Mouse (Mus musculus) MEL (cell line): ENCODE data around the gene Slc46a2. TPM values are rescaled to one million over a fixed set of nuclear protein-coding genes. Genes with fewer than 3 reads are reported as not detected.
A peak's percentile ranks its signal among the peaks of the same experiment; 100 is the strongest.

Experiments
- DNase-seq: peaks from one replicate; pipeline ENCODE4 v3.0.0; 2011; ENCODE audit warnings: low read depth, low spot score
- H3K27ac ChIP-seq: 2 replicates; pipeline ENCODE4 v1.5.1; 2012; ENCODE audit warnings: low read depth, mild to moderate bottlenecking, control low read depth, low read length, moderate library complexity; ENCODE audit not compliant: control insufficient read depth
- H3K27me3 ChIP-seq, 2 experiments: fragments of 150-350 bp in 1 of 2; sonication (generic) in 1 of 2; 2 replicates each; pipeline ENCODE4 v1.6.1; 2012; ENCODE audit warnings: low read length in 2 of 2, mild to moderate bottlenecking in 2 of 2, improper control_type of control experiment in 1 of 2, moderate library complexity in 1 of 2; ENCODE audit not compliant: insufficient read depth in 2 of 2, control insufficient read depth in 1 of 2
- H3K36me3 ChIP-seq, 2 experiments: 2 replicates each; pipeline ENCODE4 v1.6.1; 2012 to 2014; ENCODE audit warnings: low read length in 2 of 2, improper control_type of control experiment in 1 of 2, inconsistent platforms in 1 of 2, mild to moderate bottlenecking in 1 of 2; ENCODE audit not compliant: insufficient read depth in 2 of 2, control insufficient read depth in 1 of 2
- H3K4me1 ChIP-seq, 2 experiments: fragments of 150-350 bp in 1 of 2; sonication (generic) in 1 of 2; 2 replicates each; pipeline ENCODE4 v1.6.1; 2012; ENCODE audit warnings: low read length in 2 of 2, improper control_type of control experiment in 1 of 2, mild to moderate bottlenecking in 1 of 2; ENCODE audit not compliant: insufficient read depth in 2 of 2, control insufficient read depth in 1 of 2
- H3K4me3 ChIP-seq, 2 experiments: fragments of 150-350 bp in 1 of 2; sonication (generic) in 1 of 2; 2 replicates each; pipeline ENCODE4 v1.5.1; 2012; ENCODE audit warnings: low read depth in 2 of 2, low read length in 2 of 2, mild to moderate bottlenecking in 2 of 2, moderate library complexity in 2 of 2, control low read depth in 1 of 2, improper control_type of control experiment in 1 of 2; ENCODE audit not compliant: control insufficient read depth in 1 of 2, insufficient read depth in 1 of 2
- H3K79me2 ChIP-seq: 2 replicates; pipeline ENCODE4 v1.6.1; 2012; ENCODE audit warnings: mild to moderate bottlenecking, low read length, moderate library complexity; ENCODE audit not compliant: control insufficient read depth, poor library complexity, insufficient read depth
- H3K9ac ChIP-seq: 2 replicates; pipeline ENCODE4 v1.6.1; 2012; ENCODE audit warnings: low read depth, mild to moderate bottlenecking, control low read depth, low read length, moderate library complexity; ENCODE audit not compliant: control insufficient read depth, poor library complexity, severe bottlenecking
- H3K9me3 ChIP-seq: fragments of 150-350 bp; sonication (generic); replicated peaks from 2 replicates; pipeline ENCODE4 v1.6.1; 2012; ENCODE audit warnings: mild to moderate bottlenecking, low read length, improper control_type of control experiment, moderate library complexity; ENCODE audit not compliant: insufficient read depth
- BHLHE40 ChIP-seq: IDR thresholded peaks from 2 replicates; pipeline ENCODE4 v1.6.1; 2012; ENCODE audit warnings: low read depth, mild to moderate bottlenecking, inconsistent platforms, low read length, improper control_type of control experiment, borderline replicate concordance
- CHD1 ChIP-seq: IDR thresholded peaks from 2 replicates; pipeline ENCODE4 v1.6.1; 2012; ENCODE audit warnings: low read depth, mild to moderate bottlenecking, inconsistent platforms, low read length, improper control_type of control experiment
- CHD2 ChIP-seq: IDR thresholded peaks from 2 replicates; pipeline ENCODE4 v1.6.1; 2011; ENCODE audit warnings: low read length, improper control_type of control experiment
- E2F4 ChIP-seq: IDR thresholded peaks from 2 replicates; pipeline ENCODE4 v1.6.1; 2011; ENCODE audit warnings: low read depth, low read length, improper control_type of control experiment, borderline replicate concordance
- ETS1 ChIP-seq: IDR thresholded peaks from 2 replicates; pipeline ENCODE4 v1.6.1; 2012; ENCODE audit warnings: low read depth, mild to moderate bottlenecking, inconsistent platforms, low read length, improper control_type of control experiment, moderate library complexity
- GATA1 ChIP-seq: IDR thresholded peaks from 2 replicates; pipeline ENCODE4 v1.6.1; 2011; ENCODE audit warnings: low read depth, low read length, improper control_type of control experiment
- JUND ChIP-seq: IDR thresholded peaks from 2 replicates; pipeline ENCODE4 v1.6.1; 2011; ENCODE audit warnings: low read depth, mild to moderate bottlenecking, improper control_type of control experiment, low read length
- KAT2A ChIP-seq: conservative IDR thresholded peaks from 2 replicates; pipeline ENCODE4 v1.6.1; 2012; ENCODE audit warnings: low read depth, low read length, improper control_type of control experiment, inconsistent platforms
- MAFK ChIP-seq: IDR thresholded peaks from 2 replicates; pipeline ENCODE4 v1.6.1; 2011; ENCODE audit warnings: low read depth, mild to moderate bottlenecking, low read length, improper control_type of control experiment, borderline replicate concordance
- MAX ChIP-seq: IDR thresholded peaks from 2 replicates; pipeline ENCODE4 v1.6.1; 2011; ENCODE audit warnings: low read length, improper control_type of control experiment
- MXI1 ChIP-seq: IDR thresholded peaks from 2 replicates; pipeline ENCODE4 v1.6.1; 2011; ENCODE audit warnings: mild to moderate bottlenecking, low read depth, low read length, improper control_type of control experiment
- MYB ChIP-seq: IDR thresholded peaks from 2 replicates; pipeline ENCODE4 v1.6.1; 2011; ENCODE audit warnings: mild to moderate bottlenecking, low read depth, low read length, improper control_type of control experiment
- MYC ChIP-seq: IDR thresholded peaks from 2 replicates; pipeline ENCODE4 v1.6.1; 2011; ENCODE audit warnings: low read depth, mild to moderate bottlenecking, low read length, improper control_type of control experiment, moderate library complexity
- NRF1 ChIP-seq: IDR thresholded peaks from 2 replicates; pipeline ENCODE4 v1.6.1; 2014; ENCODE audit warnings: low read depth, mild to moderate bottlenecking, inconsistent platforms, low read length, improper control_type of control experiment, moderate library complexity; ENCODE audit not compliant: poor library complexity, insufficient read depth, severe bottlenecking
- POLR2A ChIP-seq, 2 experiments: IDR thresholded peaks; 2 replicates each; pipeline ENCODE4 v1.6.1; 2011 to 2012; ENCODE audit warnings: low read length in 2 of 2, mild to moderate bottlenecking in 2 of 2, control low read depth in 1 of 2, improper control_type of control experiment in 1 of 2, low read depth in 1 of 2, moderate library complexity in 1 of 2; ENCODE audit not compliant: control insufficient read depth in 1 of 2, insufficient read depth in 1 of 2, poor library complexity in 1 of 2
- POLR2AphosphoS2 ChIP-seq: IDR thresholded peaks from 2 replicates; pipeline ENCODE4 v1.6.1; 2011; ENCODE audit warnings: low read length, improper control_type of control experiment
- POLR2AphosphoS5 ChIP-seq: IDR thresholded peaks from 2 replicates; pipeline ENCODE4 v1.6.1; 2012; ENCODE audit warnings: low read depth, borderline replicate concordance, mild to moderate bottlenecking, inconsistent platforms, low read length, moderate library complexity, mixed read lengths
- RAD21 ChIP-seq: IDR thresholded peaks from 2 replicates; pipeline ENCODE4 v1.6.1; 2011; ENCODE audit warnings: mild to moderate bottlenecking, low read depth, low read length, improper control_type of control experiment
- RCOR1 ChIP-seq: IDR thresholded peaks from 2 replicates; pipeline ENCODE4 v1.6.1; 2012; ENCODE audit warnings: low read depth, mild to moderate bottlenecking, inconsistent platforms, low read length, improper control_type of control experiment
- SIN3A ChIP-seq: IDR thresholded peaks from 2 replicates; pipeline ENCODE4 v1.6.1; 2012; ENCODE audit warnings: low read length, improper control_type of control experiment, inconsistent platforms
- SMC3 ChIP-seq: IDR thresholded peaks from 2 replicates; pipeline ENCODE4 v1.6.1; 2011; ENCODE audit warnings: low read depth, low read length, improper control_type of control experiment
- TAL1 ChIP-seq: IDR thresholded peaks from 2 replicates; pipeline ENCODE4 v1.6.1; 2012; ENCODE audit warnings: mild to moderate bottlenecking, inconsistent platforms, low read length, moderate library complexity, mixed read lengths
- TBP ChIP-seq: IDR thresholded peaks from 2 replicates; pipeline ENCODE4 v1.8.0; 2011; ENCODE audit warnings: low read depth, low read length, improper control_type of control experiment
- TCF12 ChIP-seq: IDR thresholded peaks from 2 replicates; pipeline ENCODE4 v1.6.1; 2014; ENCODE audit warnings: low read depth, mild to moderate bottlenecking, inconsistent platforms, low read length, improper control_type of control experiment, moderate library complexity
- UBTF ChIP-seq: IDR thresholded peaks from 2 replicates; pipeline ENCODE4 v1.6.1; 2012; ENCODE audit warnings: low read depth, mild to moderate bottlenecking, inconsistent platforms, low read length, improper control_type of control experiment, moderate library complexity, borderline replicate concordance; ENCODE audit not compliant: insufficient read depth
- USF1 ChIP-seq: IDR thresholded peaks from 2 replicates; pipeline ENCODE4 v1.6.1; 2014; ENCODE audit warnings: low read depth, mild to moderate bottlenecking, inconsistent platforms, low read length, improper control_type of control experiment, moderate library complexity
- ZC3H11A ChIP-seq: IDR thresholded peaks from 2 replicates; pipeline ENCODE4 v1.6.1; 2012; ENCODE audit warnings: low read depth, mild to moderate bottlenecking, inconsistent platforms, low read length, improper control_type of control experiment
- ZKSCAN1 ChIP-seq: IDR thresholded peaks from 2 replicates; pipeline ENCODE4 v1.6.1; 2012; ENCODE audit warnings: low read depth, mild to moderate bottlenecking, inconsistent platforms, low read length, improper control_type of control experiment, moderate library complexity
- ZMIZ1 ChIP-seq: IDR thresholded peaks from 2 replicates; pipeline ENCODE4 v1.6.1; 2012; ENCODE audit warnings: low read depth, mild to moderate bottlenecking, inconsistent platforms, low read length, improper control_type of control experiment, moderate library complexity
- ZNF384 ChIP-seq: IDR thresholded peaks from 2 replicates; pipeline ENCODE4 v1.6.1; 2012; ENCODE audit warnings: low read depth, mild to moderate bottlenecking, inconsistent platforms, low read length, improper control_type of control experiment
- polyA plus RNA-seq, 2 experiments: library from polyadenylated mRNA; stranded (reverse) in 1 of 2; unstranded in 1 of 2; fragments of >175 nt in 1 of 2; fragments of >200 nt in 1 of 2; gene quantifications; 2 replicates each; pipeline versions ENCODE4 v1.2.1 to v1.2.4; 2012; ENCODE audit warnings: low replicate concordance in 2 of 2, low read depth in 1 of 2; ENCODE audit not compliant: insufficient read length in 2 of 2, insufficient read depth in 1 of 2, missing spikeins in 1 of 2
- total RNA-seq: library from RNA; depleted of rRNA; stranded (reverse); fragments of 300-350 nt; gene quantifications from 2 replicates; pipeline ENCODE4 v1.2.3, GENCODE M21; 2012

Gene Slc46a2
- total and polyA plus RNA-seq, 3 experiments = not detected

DNA sequence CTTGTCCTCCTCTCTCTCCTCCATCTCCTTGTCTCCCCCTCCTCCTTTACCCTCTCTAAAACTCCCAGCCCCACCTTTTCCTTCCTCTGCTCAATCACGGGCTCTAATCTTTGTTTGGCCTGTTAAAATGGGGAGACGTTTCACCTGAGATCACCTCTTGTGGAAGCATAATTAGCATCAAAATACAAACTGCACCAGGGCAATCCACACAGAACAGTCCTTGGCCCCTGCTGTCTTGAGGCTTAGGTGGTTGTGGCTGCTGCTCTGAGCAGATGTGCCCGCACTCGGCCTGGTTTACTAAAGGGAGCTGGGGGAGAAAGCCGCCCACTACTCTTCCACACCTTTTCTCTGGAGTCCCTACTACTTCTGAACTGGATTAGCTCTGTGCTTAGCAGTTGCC lies 18.9 kb downstream of the Slc46a2 start:
- H3K4me3 ChIP-seq = no peak overlapping the region
- no peak for DNase-seq
- peaks cover 0 to 6% of the 10 kb centered on the region in 2 experiments; a peak in 3 of 4 replicates for H3K36me3 ChIP-seq
- H3K9me3 ChIP-seq = no peaks in the 10 kb centered on the region
- no peaks in the 10 kb centered on the region for H3K27me3 ChIP-seq
- no peaks in the 10 kb centered on the region for H3K79me2 ChIP-seq
- no peak overlapping the region for H3K27ac ChIP-seq
- peaks cover 6 to 19% of the 10 kb centered on the region in 2 experiments for H3K4me1 ChIP-seq
- TF ChIP-seq ZKSCAN1 (no peak), ZMIZ1 (no peak), SMC3 (no peak), POLR2AphosphoS5 (no peak), TBP (no peak), MYC (no peak), JUND (no peak), POLR2A (IDR thresholded peaks at IDR 0.05; ENCODE audit: control insufficient read depth in 1 of 2, insufficient read depth in 1 of 2, low read depth in 1 of 2, low read length in 2 of 2, poor library complexity in 1 of 2) (no peak), CHD1 (no peak), TAL1 (no peak), ETS1 (no peak), BHLHE40 (no peak), ZNF384 (no peak), MAFK (no peak), USF1 (no peak), MYB (no peak), MAX (no peak), NRF1 (no peak), CHD2 (no peak), RAD21 (no peak)
- no peak overlapping the region for H3K9ac ChIP-seq

DNA sequence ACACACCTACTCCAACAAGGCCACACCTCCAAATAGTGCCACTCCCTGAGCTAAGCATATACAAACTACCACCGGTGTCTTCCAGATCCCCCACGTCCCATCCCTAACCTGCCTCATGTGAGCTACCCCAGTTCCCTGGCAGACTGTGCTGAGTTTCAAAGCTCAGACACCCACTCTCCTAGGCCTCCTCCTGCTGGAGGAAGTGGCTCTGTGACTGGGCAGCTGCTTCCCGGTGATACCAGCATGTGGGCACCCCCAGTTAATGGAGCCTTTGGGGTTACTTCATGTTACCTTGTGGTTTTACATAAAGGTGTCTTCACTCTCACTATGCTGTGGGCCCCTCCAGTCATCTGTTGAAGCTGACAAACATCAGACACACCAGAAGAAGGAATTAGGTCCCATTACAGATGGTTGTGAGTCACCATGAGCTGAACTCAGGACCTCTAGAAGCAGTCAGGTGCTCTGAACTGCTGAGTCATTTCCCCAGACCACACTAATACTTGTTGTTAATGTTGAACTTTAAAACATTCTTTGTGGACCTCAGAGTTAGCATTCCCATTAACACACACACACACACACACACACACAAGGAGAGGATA lies 19.8 kb downstream of the Slc46a2 start:
- Histone ChIP-seq H3K9me3 (no peaks in the 10 kb centered on the region), H3K27me3 (no peaks in the 10 kb centered on the region), H3K9ac (no peak overlapping the region), H3K36me3 (peaks cover 0 to 6% of the 10 kb centered on the region in 2 experiments; a peak in 3 of 4 replicates), H3K27ac (peak overlapping the region; percentile 27), H3K4me3 (no peak overlapping the region), H3K4me1 (peaks cover 6 to 19% of the 10 kb centered on the region in 2 experiments), H3K79me2 (no peaks in the 10 kb centered on the region)
- peak; percentile 67 for DNase-seq
- TF ChIP-seq POLR2A (IDR thresholded peaks at IDR 0.05; ENCODE audit: control insufficient read depth in 1 of 2, insufficient read depth in 1 of 2, low read depth in 1 of 2, low read length in 2 of 2, poor library complexity in 1 of 2) = no peak
- no peak for TF ChIP-seq JUND
- TF ChIP-seq MYB = no peak
- 0 out of 2 replicates have a peak, but pooled peaks have one; percentile 16 for TF ChIP-seq MYC
- TF ChIP-seq TCF12 = peak; percentile 61; the same call in 1 of the 2 replicates
- no peak for TF ChIP-seq ZKSCAN1
- TF ChIP-seq POLR2AphosphoS2 = no peak
- no peak for TF ChIP-seq RCOR1
- TF ChIP-seq USF1 = no peak
- TF ChIP-seq UBTF = no peak
- TF ChIP-seq NRF1 = no peak
- no peak for TF ChIP-seq MXI1
- no peak for TF ChIP-seq ZC3H11A
- TF ChIP-seq ETS1 = peak; percentile 83
- TF ChIP-seq E2F4 = no peak
- peak; percentile 43; the same call in 1 of the 2 replicates for TF ChIP-seq SIN3A
- TF ChIP-seq POLR2AphosphoS5 = no peak
- no peak for TF ChIP-seq GATA1
- no peak for TF ChIP-seq MAX
- no peak for TF ChIP-seq RAD21
- TF ChIP-seq KAT2A = no peak
- TF ChIP-seq SMC3 = 0 out of 2 replicates have a peak, but pooled peaks have one; percentile 3
- TF ChIP-seq TAL1 = peak; percentile 77
